In genomic region chr5:75222491-75223265, GRCm38 (mm10) we compare ENCODE assay signal across 15 mouse cellular contexts.
DNase-seq lines count a peak whose midpoint lies in the region; ATAC-seq lines count a peak whose summit lies in the region.
"Had no signal": no experiment of that assay in that cellular context is flagged by ENCODE, and none has a peak within 500 bp of the region (broad histone marks: within the 10 kb centered on the region; RNA-seq: fewer than 3 reads in every experiment).

No protein-coding gene starts in this region.

- peaks cover 44% of the 10 kb centered on the region for H3K4me1 ChIP-seq in midbrain, embryonic 10.5 days
- peaks cover 6% of the 10 kb centered on the region for H3K4me1 ChIP-seq in midbrain, embryonic 16.5 days (ENCODE audit: control insufficient read depth, insufficient read depth, low read length)
- peaks cover 32% of the 10 kb centered on the region for H3K4me1 ChIP-seq in hindbrain, embryonic 10.5 days (replicated peaks)
- H3K4me1 ChIP-seq in midbrain, embryonic 13.5 days (replicated peaks), result peaks cover 25% of the 10 kb centered on the region
- H3K4me1 ChIP-seq: kidney, embryonic 15.5 days; stomach, embryonic 15.5 days had no signal

- DNase-seq in midbrain, embryonic 10.5 days (ENCODE audit: low spot score), result peak; percentile 47
- peak; percentile 80 for DNase-seq in hindbrain, embryonic 10.5 days (ENCODE audit: low spot score)
- peak; percentile 74 for DNase-seq in retina, postnatal 1 day
- DNase-seq in heart, adult 18-20 months, result no peak
- no peak for DNase-seq in right cerebral cortex, adult 2 months (ENCODE audit: low spot score in 2 of 2)
- no peak for DNase-seq in left cerebral cortex, postnatal 10 days (ENCODE audit: extremely low spot score in 1 of 2, low spot score in 2 of 2)
- DNase-seq: cerebellum, adult 18-20 months; liver, postnatal 0 days; thymus, postnatal 25 days had no signal

- H3K27me3 ChIP-seq in midbrain, embryonic 10.5 days (ENCODE audit: low read depth, poor library complexity, severe bottlenecking), result peaks cover 29% of the 10 kb centered on the region
- no peaks in the 10 kb centered on the region for H3K27me3 ChIP-seq in midbrain, embryonic 16.5 days (ENCODE audit: control insufficient read depth, insufficient read depth, low read depth, low read length)
- H3K27me3 ChIP-seq in hindbrain, embryonic 10.5 days (ENCODE audit: insufficient read depth, poor library complexity, severe bottlenecking), result no peaks in the 10 kb centered on the region
- no peaks in the 10 kb centered on the region for H3K27me3 ChIP-seq in midbrain, embryonic 13.5 days
- H3K27me3 ChIP-seq: kidney, embryonic 15.5 days; stomach, embryonic 15.5 days had no signal

- no peak overlapping the region for H3K4me2 ChIP-seq in midbrain, embryonic 16.5 days (ENCODE audit: low read length)
- H3K4me2 ChIP-seq in midbrain, embryonic 13.5 days (replicated peaks), result no peak overlapping the region
- H3K4me2 ChIP-seq: kidney, embryonic 15.5 days; stomach, embryonic 15.5 days had no signal

- H3K4me3 ChIP-seq in midbrain, embryonic 10.5 days, result no peak overlapping the region
- no peak overlapping the region for H3K4me3 ChIP-seq in midbrain, embryonic 16.5 days (ENCODE audit: low read depth, low read length)
- no peak overlapping the region for H3K4me3 ChIP-seq in hindbrain, embryonic 10.5 days
- H3K4me3 ChIP-seq in midbrain, embryonic 13.5 days (replicated peaks), result no peak overlapping the region
- H3K4me3 ChIP-seq: heart, embryonic 10.5 days; kidney, embryonic 15.5 days; stomach, embryonic 15.5 days had no signal

- WGBS in midbrain, embryonic 10.5 days, result 61% methylated on average over 10 of the region's 10 CpGs
- 42% methylated on average over 10 of the region's 10 CpGs for WGBS in midbrain, embryonic 16.5 days
- 53% methylated on average over 10 of the region's 10 CpGs for WGBS in hindbrain, embryonic 10.5 days
- WGBS in midbrain, embryonic 13.5 days, result 45% methylated on average over 10 of the region's 10 CpGs

- intact Hi-C loops in left cerebral cortex, postnatal 10 days (cut with DNase I), result no loop called here

- no peak overlapping the region for H3K9ac ChIP-seq in midbrain, embryonic 16.5 days (ENCODE audit: low read depth, low read length)
- no peak overlapping the region for H3K9ac ChIP-seq in midbrain, embryonic 13.5 days (replicated peaks)
- H3K9ac ChIP-seq: kidney, embryonic 15.5 days; liver, postnatal 0 days; stomach, embryonic 15.5 days had no signal

- no peak for ATAC-seq in midbrain, embryonic 16.5 days
- peak; percentile 82 for ATAC-seq in midbrain, embryonic 13.5 days
- ATAC-seq: liver, postnatal 0 days had no signal

- peak overlapping the region; percentile 72 for H3K27ac ChIP-seq in midbrain, embryonic 10.5 days (replicated peaks)
- no peak overlapping the region for H3K27ac ChIP-seq in midbrain, embryonic 16.5 days (ENCODE audit: low read length)
- peak overlapping the region; percentile 85 for H3K27ac ChIP-seq in hindbrain, embryonic 10.5 days
- no peak overlapping the region for H3K27ac ChIP-seq in midbrain, embryonic 13.5 days
- H3K27ac ChIP-seq: heart, embryonic 10.5 days; kidney, embryonic 15.5 days; stomach, embryonic 15.5 days had no signal

- no peaks in the 10 kb centered on the region for H3K9me3 ChIP-seq in midbrain, embryonic 10.5 days (replicated peaks)
- H3K9me3 ChIP-seq in midbrain, embryonic 16.5 days (replicated peaks; ENCODE audit: control insufficient read depth, low read length, poor library complexity, severe bottlenecking), result no peaks in the 10 kb centered on the region
- H3K9me3 ChIP-seq in hindbrain, embryonic 10.5 days, result no peaks in the 10 kb centered on the region
- H3K9me3 ChIP-seq in midbrain, embryonic 13.5 days, result no peaks in the 10 kb centered on the region
- H3K9me3 ChIP-seq: G1E; heart, embryonic 10.5 days; kidney, embryonic 15.5 days; stomach, embryonic 15.5 days had no signal

- no peaks in the 10 kb centered on the region for H3K36me3 ChIP-seq in midbrain, embryonic 10.5 days
- no peaks in the 10 kb centered on the region for H3K36me3 ChIP-seq in midbrain, embryonic 16.5 days (ENCODE audit: control insufficient read depth, insufficient read depth, low read length)
- H3K36me3 ChIP-seq in hindbrain, embryonic 10.5 days, result no peaks in the 10 kb centered on the region
- H3K36me3 ChIP-seq in midbrain, embryonic 13.5 days, result no peaks in the 10 kb centered on the region
- H3K36me3 ChIP-seq: G1E; heart, embryonic 10.5 days; kidney, embryonic 15.5 days; stomach, embryonic 15.5 days had no signal

Comparison
In these comparisons a context has a peak if more than half of its experiments do, and no peak if none do; other contexts are left out.
1. H3K27ac ChIP-seq: peak in midbrain, embryonic 10.5 days (single experiment) and hindbrain, embryonic 10.5 days (single experiment); none in midbrain, embryonic 16.5 days (single experiment) and midbrain, embryonic 13.5 days (single experiment).
2. DNase-seq: peak in midbrain, embryonic 10.5 days (single experiment), hindbrain, embryonic 10.5 days (single experiment) and retina, postnatal 1 day (single experiment); none in heart, adult 18-20 months (0 of 2), right cerebral cortex, adult 2 months (0 of 2) and left cerebral cortex, postnatal 10 days (0 of 2).